Mouse (Mus musculus) gonadal fat pad, adult 2 months (tissue): ENCODE data around the gene Naa40. TPM values are rescaled to one million over a fixed set of nuclear protein-coding genes. Genes with fewer than 3 reads are reported as not detected.

Experiments
- DNase-seq: peaks from one replicate; pipeline ENCODE4 v3.0.0-alpha.2; 2012; ENCODE audit warnings: low read depth
- polyA plus RNA-seq: library from polyadenylated mRNA; depleted of rRNA; stranded (reverse); fragments of >200 nt; gene quantifications from 2 replicates; pipeline ENCODE4 v1.2.3, GENCODE M21; 2012; rRNA removed

Gene Naa40
- polyA plus RNA-seq: 29.7 and 35.5 TPM in 2 replicates

DNA sequence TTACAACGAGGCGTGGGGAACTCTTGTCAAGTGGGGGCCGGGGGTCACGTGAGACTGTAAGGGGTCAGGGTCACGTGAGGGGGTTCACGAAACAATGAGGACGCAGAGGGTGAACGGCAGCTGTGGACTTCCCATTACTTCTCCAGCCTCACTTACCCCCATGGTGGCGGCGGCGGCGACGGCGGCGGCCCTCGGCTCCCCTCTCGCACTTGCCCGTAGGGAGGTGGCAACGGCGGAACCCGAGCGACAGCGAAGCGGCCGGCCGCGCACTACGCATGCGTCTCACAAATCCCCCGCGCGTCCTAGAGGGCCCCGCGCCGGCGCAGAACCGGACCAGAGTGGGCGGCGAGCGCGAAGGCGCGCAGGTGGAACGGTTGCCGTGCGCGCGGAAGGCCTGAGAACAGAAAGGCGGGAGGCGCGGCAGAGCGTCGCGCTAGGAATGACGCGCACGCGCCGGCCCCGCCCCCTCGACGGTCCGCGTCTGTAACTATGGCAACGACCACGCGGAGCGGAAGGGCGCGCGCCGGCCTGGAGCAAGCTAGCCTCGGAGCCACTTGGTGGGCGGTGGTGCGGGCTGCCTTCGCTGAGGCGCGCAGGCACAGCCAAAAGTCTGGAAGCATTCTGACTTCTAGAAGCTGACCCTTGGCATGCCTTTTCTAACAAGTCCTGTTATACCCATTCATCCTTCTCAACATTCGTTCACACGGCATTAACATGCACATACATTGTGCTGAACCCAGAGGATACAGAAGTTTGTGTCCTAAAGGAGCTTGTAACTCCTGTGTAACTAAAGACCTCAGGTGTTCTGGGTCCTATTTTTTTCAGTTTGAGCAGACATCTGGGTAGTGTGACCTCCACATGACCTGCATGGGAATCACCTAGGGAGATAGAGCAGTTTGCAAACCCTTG lies at the start of gene Naa40:
TSS of gene Naa40 (minus strand) at position 402 of the 909 bp plus-strand sequence.
- DNase-seq: no peak

DNA sequence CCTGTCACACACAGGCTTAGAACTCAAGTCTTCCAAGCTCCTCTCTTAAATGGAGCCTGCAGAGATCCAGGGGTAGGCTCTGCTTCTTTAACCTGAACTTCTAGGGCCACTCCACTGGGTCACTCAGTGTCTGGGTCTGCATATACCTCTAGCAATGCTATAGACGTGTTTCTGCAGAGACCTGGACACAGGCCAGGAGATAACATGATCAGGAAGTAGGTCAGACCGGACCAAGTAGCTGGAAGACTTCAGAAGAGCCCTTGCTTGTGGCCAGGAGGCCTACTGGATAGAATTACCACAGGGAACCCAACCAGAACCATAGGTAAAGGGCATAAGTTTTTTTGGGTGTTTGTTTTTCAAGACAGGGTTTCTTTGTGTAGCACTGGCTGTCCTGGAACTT lies 48.8 kb upstream of the Naa40 start:
- no peak for DNase-seq

DNA sequence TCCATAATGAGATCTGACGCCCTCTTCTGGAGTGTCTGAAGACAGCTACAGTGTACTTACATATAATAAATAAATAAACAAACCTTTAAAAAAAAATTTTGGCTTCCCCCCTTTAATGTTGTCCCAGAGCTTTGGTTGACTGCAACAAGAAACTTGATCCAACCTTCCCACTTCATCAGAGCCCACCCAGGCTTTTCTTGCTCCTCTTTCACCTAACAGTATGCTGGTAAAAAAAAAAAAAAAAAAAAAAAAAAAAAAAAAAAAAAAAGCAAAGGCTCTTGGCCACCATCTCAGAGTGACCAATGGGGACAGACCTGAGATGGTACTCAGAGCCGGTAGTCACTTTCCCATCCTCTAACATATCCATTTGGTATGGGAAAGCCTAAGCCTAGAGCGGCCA lies 47.3 kb upstream of the Naa40 start:
- no peak for DNase-seq

DNA sequence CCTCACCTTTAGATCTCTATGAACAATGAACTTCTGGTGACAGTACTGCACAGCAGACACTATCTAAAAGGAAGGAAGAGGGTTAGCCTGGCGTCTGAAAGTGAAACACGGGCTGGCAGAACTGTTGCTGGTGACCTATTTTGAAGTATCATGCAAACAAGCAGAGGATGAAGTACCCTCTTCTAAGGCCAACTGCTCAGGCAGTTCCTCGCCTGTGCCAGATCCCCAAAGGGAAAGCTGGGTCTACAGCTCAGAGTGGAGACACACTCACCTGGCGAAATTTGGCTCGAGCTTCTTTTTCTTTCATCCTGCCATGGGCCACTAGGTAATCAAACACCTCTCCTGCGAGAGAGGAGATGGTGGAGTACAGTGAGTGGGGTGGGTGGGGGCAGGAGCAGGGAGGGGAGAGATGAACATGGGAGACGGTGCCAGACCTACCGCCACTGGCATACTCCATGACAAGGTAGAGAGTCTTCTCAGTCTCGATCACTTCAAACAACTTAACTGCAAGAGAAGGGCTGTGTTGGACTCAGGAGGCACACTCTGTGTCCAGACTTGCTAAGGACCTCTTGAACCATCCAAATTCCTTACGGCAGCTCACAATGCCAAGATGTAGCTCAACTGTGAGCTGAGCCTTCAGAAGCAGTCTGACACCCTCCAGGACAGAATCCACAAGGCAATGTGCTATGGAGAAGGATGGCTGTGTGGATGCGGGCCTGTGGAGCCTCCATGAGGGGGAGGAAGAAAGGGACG lies 45.8 kb upstream of the Naa40 start:
- no peak for DNase-seq

DNA sequence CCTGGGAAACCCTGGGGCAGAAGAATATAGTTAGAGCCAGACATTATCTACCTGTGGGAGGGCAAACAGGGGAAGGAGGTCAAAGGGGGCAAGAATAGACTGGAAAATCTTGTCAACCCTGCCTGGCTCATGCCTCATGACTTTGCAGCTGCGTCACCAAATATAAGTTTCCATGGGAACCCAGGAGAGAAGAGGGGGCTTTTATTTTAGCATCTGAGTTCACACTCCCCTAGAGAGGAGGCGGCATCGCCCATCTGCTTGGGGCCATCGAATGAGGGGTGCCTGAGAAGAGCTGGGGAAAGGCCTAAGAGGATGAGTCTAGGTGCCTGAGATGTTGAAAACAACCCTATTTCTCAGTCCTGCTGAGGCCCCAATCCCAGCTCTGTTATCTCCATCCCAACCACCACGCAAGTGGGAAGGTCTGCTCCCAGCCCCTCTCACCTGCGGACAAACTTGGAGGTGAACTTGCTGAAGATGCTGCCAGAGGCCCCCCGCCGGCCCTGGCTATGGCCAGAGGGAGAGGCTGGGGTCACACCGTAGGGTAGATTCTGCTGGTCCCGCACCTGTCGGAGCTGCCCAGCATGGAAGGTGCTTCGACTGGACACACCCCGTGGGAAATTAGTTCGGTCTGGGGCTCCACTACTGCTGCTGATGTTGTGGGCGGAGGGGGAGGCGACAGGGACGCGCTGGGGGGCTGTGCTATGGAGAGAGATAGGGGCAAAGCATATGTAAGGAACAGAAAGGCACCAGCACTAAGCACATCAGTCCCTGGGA lies 39.8 kb upstream of the Naa40 start:
- DNase-seq: no peak

DNA sequence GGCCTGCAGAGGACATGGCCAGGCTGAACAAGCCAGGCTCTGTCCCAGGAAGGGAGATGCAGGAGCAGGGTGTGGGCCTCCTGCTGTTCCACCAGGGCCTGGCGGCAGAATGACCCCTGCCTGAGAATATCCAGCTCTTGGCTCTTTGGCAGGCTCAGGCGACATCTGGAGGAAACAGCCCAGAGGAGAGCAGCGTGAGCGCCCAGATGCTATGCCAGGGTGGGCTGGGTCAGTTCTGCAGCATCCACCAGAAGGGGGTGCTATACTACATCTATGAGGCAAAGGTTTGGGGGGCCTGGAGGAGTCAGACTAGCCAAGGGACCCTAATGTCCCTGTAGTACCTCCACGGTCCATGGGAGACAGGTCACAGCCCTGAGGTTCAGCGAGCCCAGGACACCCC lies 38.1 kb upstream of the Naa40 start:
- DNase-seq: no peak

DNA sequence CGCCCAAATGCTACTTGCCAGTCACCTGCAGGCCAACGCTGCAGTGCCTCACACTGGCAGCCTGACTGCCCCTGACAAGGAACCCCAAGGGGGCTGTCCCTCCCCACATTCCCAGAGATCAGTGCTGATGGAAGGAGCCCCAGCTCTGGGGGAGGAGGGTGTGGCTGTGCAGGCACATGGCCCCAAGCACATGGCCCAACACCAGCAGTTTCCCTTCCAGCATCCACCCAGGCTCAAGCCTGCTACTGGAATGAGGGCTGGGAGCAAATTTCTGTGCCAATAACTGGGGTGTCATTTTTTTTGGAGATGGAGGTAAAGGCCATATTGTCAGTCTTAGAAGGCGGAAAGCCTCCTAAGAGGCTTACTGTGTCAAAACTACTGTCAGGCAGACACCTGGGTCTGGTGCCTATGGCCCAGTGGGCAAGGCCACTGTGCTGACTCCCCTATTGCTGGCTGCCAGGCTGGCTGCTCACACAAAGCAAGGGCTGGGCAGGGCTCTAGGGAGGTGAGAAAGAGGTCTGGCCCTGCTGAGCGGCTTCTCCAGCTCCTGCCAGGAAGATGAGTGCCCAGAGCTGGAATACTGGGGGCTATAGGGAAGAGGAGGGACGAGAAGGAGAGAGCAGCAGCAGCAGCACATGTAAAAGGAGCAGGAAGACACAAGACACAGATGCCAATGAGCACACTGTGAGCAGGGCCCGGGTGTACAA lies 37.4 kb upstream of the Naa40 start:
- DNase-seq: no peak

DNA sequence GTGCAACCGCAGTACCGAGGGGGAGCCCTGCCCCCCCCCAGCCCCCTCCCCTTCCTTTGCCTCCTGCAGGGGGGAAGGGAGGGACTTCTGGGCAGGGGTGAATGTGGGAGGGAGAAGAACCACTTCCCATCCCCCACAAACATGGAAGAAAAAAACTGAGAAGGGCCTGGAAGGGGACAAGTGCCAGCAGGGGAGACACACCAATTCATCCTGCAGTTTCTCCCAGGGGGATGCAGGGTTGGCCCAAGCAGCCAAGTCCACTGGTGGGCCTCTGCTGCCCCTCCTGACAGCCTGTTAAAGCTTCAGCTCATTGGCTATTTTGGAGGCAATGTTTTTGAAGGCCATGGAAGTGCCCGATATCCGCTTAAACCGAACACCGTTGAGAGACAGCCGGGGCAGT lies 35.8 kb upstream of the Naa40 start:
- DNase-seq: no peak

DNA sequence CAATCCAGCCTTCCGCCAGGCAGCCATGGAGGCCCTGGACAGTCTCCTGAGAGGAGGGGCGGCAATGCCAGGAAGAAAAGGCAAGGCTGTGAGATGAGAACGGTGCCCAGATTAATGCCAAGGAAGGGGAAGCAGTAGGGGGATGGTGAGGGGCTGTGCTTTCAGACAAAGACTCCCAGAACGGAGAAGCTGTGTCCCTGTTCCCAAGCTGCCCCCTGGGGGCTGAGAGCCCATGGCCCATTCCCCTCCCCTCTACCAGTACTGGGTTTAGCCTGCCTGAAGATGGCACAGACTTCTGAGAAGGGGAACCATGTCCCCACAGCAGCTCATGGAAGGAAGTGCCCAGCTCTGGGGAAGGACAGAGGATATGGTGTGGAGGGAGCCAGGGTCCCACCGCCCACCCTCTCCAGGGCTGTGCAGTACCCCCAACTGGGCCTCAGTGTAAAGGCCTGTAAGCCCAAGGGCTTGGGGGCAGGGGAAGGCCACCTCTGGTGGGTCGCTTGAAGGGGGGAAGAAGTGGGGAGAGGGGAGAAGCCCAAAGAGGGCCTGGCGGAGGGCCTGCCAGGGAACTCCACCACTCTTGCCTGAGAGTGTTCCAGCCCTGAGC lies 35.2 kb upstream of the Naa40 start:
- DNase-seq: no peak

DNA sequence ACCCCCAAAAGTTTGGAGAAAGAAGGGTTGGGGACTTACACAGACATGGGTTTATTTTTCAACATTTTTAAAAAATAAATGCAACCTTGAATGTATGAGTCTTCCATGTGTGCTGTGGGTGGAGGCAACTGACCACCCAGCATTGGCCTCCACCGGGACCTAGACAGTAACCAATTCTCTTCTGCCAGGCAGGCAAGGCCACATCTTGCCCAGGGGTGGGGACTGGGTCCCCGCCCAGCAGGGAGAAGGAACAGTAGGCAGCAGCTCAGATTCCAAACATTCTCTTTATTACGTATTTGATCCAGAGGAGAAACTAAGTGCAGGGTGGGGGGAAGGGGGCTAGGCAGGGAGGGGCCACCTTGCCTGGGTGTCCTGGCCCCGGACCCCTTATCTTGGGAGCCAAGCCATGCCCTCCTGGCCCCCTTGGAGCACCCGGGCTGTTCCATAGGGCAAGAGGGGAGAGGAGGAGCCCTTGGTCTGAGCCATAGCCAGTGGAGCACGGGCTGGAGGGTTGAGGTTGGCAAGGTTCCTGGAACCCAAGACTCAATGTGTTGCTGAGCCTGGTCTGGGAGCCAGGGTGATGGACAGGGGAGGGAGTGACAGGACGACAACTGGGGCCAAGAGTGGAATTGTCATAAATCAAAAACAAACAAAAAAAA lies 34.3 kb upstream of the Naa40 start:
- no peak for DNase-seq

DNA sequence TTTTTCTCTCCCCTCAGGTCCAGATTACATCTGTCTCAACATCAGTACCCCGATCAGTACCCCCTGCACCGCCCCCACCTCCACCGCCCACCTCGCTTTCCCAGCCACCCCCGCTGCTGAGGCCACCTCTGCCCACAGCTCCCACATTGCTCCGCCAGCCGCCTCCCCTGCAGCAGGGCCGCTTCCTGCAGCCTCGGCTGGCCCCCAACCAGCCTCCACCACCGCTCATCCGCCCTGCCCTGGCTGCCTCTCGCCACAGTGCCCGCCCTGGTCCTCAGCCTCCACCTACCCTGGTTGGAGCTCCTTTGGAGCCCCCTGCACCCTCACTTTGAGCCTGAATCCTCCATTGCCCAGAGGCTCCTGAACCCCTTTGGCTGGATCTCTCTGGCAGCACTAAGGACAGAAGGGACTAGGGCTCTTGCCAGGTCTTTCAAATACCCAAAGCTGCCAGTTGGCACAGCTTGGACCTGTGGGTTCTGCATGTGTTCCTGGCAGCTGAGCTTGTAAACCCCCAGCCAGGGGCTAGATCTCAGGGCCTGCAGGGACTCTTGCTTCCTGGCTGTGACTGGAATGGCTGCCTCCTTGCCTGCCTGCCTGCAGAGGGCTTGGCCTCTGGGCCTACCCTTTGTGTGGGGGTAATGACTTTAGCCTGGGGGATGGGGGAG lies 33.5 kb upstream of the Naa40 start:
- DNase-seq: no peak

DNA sequence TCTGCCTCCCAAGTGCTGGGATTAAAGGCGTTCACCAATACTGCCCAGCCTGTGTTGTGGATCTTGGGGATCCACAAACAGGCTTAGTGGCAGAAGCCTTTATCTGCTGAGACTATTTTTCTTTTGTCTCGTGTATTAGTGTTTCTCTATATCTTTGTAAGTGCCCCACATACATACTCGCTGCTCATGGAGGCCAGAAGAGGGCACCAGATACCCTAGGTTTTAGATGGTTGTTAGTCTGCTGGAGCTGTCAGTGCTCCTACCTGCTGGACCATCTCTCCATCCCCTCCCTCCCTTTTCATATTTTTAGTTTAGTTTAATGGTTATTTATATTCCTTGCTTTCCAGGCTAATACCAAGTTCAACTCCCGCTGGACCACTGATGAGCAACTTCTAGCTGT lies 32.5 kb upstream of the Naa40 start:
- DNase-seq: no peak

DNA sequence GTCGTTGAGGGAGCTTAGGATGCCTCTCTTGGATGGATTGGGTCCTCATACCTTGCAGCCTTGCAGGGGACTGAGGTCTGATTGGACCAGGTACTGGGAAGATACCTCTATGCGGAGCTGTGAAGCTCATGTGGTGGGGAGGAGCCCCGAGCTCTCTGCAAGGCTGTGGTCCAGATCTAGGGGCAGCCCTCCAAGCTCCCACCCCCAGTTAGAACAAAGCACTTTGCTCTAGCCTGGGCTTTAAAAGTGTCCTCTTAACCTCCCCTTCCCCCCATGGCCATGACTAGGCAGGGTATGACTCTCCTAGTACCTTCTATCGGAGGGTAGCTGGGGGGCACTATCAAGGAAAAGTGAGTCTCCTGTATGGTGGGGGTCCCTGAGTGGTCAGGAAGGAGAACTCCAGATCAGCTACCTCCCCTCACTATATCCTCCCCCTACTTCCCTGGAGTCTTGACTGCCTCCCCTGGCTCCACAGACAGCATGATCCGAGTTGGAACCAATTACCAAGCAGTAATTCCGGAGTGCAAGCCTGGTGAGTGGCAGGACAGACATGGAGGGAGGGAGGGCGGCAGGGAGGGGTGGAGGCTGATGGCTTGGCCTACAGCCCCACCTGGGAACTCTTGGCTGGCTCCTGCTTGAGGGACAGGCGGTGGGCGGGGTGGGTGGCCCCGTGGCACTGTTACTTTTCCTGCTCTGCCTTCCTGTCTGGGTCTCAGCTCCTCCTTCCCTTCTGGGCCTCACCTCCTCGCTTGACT lies 28.5 kb upstream of the Naa40 start:
- no peak for DNase-seq

DNA sequence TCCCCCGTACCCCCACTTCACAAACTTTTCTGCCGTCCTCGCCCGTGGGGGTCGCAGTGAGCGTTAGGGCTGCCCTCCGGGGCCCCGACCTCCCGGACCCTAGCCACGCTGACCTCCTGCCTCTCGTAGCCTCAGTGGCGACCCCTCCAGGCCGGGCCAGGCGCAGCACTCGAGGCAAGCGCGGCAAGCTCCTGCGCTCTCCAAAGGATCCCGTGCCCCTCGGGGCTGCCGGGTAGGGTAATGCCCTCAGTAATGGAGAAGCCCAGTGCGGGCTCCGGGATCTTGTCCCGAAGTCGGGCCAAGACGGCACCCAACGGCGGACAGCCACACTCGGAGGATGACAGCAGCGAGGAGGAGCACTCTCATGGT lies 27.7 kb upstream of the Naa40 start:
- DNase-seq: no peak

DNA sequence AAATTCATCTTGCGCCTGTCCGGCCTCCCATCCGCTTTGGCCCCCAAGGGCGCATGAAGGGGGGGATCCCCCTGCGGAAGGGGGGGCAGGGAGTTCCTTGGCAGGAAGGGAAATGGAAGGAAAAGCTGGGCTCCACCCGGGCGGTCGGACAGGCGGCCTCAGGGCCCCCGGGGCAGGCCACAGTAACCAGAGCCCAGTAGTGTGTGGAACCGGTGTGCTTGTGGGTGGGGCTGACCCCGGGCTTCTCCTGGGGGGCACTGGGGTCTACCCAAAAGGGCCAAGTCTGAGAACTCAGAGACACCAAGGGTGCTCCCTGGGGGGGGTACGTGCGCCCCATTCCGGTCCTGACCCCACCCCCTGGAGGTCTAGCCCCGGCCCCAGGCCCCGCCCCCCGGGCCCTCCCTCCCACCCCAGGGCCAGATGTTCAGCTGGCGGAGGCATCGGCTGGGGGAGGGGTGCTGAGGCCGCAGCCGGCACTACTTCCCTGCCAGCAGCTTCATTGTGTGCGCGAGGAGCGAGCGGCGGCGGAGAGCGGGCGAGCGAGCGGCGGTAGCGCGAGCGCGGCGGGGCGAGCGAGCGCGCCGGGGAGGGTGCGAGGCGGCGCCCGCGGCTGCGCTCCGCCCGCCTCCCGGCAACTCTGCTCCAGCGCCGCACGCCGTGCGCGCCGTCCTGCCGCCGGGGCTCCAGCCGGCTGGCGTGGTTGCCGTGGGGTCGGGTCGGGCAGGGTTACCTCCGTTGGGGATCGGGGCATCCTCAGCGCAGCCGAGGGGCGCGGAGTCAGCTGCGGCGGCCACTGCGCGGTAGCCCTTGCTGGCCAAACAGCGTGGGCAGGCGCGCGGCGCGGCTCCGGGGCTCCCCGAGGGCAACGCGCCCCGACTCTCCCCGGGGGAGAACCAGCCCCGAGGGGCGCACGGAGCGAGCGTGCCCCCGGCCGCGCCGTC lies 27.1 kb upstream of the Naa40 start:
- no peak for DNase-seq

DNA sequence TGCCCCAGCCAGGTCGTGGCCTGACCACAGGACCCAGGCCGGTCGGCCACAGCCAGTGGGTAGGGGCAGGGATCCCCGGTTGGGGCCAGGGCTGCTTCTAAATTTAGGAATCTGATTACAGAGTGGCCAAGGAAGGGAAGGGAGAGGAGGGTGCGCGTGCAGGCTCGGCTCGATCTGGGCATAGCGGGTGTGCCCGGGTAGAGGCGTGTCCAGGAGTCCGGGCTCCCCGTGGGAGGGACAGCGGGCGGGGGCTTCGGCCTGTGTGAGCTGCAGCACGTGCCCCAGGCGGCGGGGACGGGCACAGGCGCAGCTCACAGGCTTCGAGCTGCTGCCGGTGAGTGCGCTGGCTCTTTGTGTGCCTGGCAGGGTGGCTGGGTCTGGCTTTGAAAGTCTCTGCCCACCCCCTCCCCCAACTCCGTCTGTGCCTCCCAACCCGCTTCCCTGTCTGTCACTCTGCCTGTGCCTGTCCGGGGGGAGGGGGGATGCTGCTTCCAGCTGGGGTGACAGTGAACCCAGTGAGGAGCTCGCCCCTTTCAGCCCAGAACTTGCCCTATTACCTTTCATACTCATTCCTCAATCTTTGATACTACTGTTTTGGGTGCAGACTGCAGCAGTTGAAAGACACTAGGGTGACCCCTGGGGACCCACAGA lies 26.2 kb upstream of the Naa40 start, which contains the start of gene Rcor2:
TSS of gene Rcor2 (plus strand) at position 235 of the 651 bp plus-strand sequence.
- DNase-seq: no peak

DNA sequence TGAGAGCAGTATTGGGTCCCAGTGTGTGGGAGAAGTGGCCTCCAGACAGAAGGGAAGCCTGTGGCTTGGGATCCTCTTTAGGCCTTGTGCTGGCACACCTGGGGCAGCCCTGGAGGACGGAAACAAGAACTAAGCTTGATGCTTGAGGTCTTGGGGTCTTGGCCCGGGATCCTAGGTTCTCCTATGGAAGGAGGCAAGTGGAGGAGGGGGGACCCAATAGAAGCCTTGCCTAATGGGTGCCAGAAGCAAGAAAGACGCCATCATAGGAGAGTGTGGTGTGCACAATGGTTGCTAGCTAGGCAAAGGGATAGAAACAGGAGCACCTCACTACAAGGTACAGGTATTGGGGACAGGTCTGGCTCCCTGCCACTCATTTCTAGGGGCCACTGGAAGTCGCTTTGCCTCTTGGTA lies 25.4 kb upstream of the Naa40 start:
- no peak for DNase-seq
